Mouse (Mus musculus): ENCODE measurements at regions not wholly inside any gene's neighbourhood (a gene's known extent, or its start where the extent isn't known, plus 50 kb on each side); places are given as distances from the start of the nearest gene placed in this dataset.
"Not testable (repeated sequence)": the region's sequence is repeated elsewhere in the genome, so short reads cannot be mapped to it uniquely, and the experiment has no call there.

GRCm38 (mm10) chr15:5872042-5872441, 427.5 kb upstream of the Dab2 start:
- DNase-seq: no peak

- DNase-seq: no peak
These were observed 421.8 kb upstream of the Dab2 start for GRCm38 (mm10) chr15:5877749-5878148.

GRCm38 (mm10) chr15:5891188-5891587, 408.4 kb upstream of the Dab2 start:
- DNase-seq: no peak

- no peak for DNase-seq
These were observed 407.6 kb upstream of the Dab2 start for GRCm38 (mm10) chr15:5892034-5892433.

- not testable (repeated sequence) for DNase-seq
These were observed 403.7 kb upstream of the Dab2 start for GRCm38 (mm10) chr15:5895688-5896470.

- DNase-seq: peak in 1 of 2 experiments; percentile 14
These were observed 384.3 kb upstream of the Dab2 start for GRCm38 (mm10) chr15:5915261-5915660.

- DNase-seq: no peak
These were observed 379.5 kb upstream of the Dab2 start for GRCm38 (mm10) chr15:5920058-5920457.

- DNase-seq: no peak
These were observed 371.8 kb upstream of the Dab2 start for GRCm38 (mm10) chr15:5927768-5928167.

GRCm38 (mm10) chr15:5933586-5933985, 366.0 kb upstream of the Dab2 start:
- DNase-seq: no peak

- no peak for DNase-seq
These were observed 358.6 kb upstream of the Dab2 start for GRCm38 (mm10) chr15:5940945-5941344.

GRCm38 (mm10) chr15:5946650-5947049, 352.9 kb upstream of the Dab2 start:
- DNase-seq: no peak

GRCm38 (mm10) chr15:5950919-5951318, 348.7 kb upstream of the Dab2 start:
- no peak for DNase-seq

GRCm38 (mm10) chr15:5951661-5952060, 347.9 kb upstream of the Dab2 start:
- not testable (repeated sequence) for DNase-seq

GRCm38 (mm10) chr15:5953106-5953505, 346.5 kb upstream of the Dab2 start:
- no peak for DNase-seq

- no peak for DNase-seq
These were observed 308.1 kb upstream of the Dab2 start for GRCm38 (mm10) chr15:5991351-5992065.

GRCm38 (mm10) chr15:5992146-5992545, 307.4 kb upstream of the Dab2 start:
- not testable (repeated sequence) for DNase-seq

- no peak for DNase-seq
These were observed 298.8 kb upstream of the Dab2 start for GRCm38 (mm10) chr15:6000816-6001215.

GRCm38 (mm10) chr15:6001394-6001793, 298.2 kb upstream of the Dab2 start:
- no peak for DNase-seq

GRCm38 (mm10) chr15:6014982-6015381, 284.6 kb upstream of the Dab2 start:
- DNase-seq: no peak

- DNase-seq: no peak
These were observed 282.9 kb upstream of the Dab2 start for GRCm38 (mm10) chr15:6016637-6017049.

- DNase-seq: no peak
These were observed 274.0 kb upstream of the Dab2 start for GRCm38 (mm10) chr15:6025543-6025942.

- no peak for DNase-seq
These were observed 270.4 kb upstream of the Dab2 start for GRCm38 (mm10) chr15:6029214-6029613.

- no peak for DNase-seq
These were observed 269.2 kb upstream of the Dab2 start for GRCm38 (mm10) chr15:6030396-6030795.

- DNase-seq: no peak
These were observed 265.4 kb upstream of the Dab2 start for GRCm38 (mm10) chr15:6034156-6034555.
